Mouse (Mus musculus): ENCODE measurements around the gene Abhd8. TPM values are rescaled to one million over a fixed set of nuclear protein-coding genes. Genes with fewer than 3 reads are reported as not detected.
A peak's percentile ranks its signal among the peaks of the same experiment; 100 is the strongest.
"Not testable (repeated sequence)": the region's sequence is repeated elsewhere in the genome, so short reads cannot be mapped to it uniquely, and the experiment has no call there.

Gene Abhd8
- polyA plus RNA-seq, 1 experiment from 2014 or later, result 73.0 TPM

DNA sequence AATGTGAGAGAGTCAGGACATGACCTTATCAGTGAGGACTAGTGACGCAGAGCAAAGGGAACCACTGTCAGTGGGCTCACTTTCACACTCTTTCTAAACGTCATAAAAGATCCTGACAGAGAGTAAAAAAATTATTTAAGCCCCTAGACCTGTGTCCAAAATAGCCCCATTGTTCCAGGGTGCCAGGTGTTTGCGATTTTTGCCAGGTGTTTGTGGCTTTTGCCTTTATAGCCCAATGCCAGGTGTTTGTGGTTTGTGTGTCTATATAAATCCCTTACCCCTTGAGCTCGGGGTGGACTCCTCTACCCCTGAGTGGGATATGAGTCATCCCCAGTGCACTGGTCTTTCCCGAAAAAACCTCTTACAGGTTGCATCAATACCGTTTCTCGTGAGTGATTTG, 18.4 kb downstream of the Abhd8 start:
- POLR2A ChIA-PET, result no interaction called here
- TF ChIP-seq CTCF (IDR thresholded peaks at IDR 0.05), result no peak
- ATAC-seq, result no peak
- CTCF ChIA-PET, result interaction anchor here (1.3 to 4.1 kb wide), 2 partner anchors 74 to 85 kb away, joined by 5 to 29 read pairs; no protein-coding TSS in a partner anchor
- no peaks in the 10 kb centered on the region for H3K27me3 ChIP-seq
- in situ Hi-C loops (cut with MboI; ENCODE audit: low pct_unique_long_range_greater_than_20kb), result no loop called here
- no peak for DNase-seq (ENCODE audit: low read depth, low spot score)

DNA sequence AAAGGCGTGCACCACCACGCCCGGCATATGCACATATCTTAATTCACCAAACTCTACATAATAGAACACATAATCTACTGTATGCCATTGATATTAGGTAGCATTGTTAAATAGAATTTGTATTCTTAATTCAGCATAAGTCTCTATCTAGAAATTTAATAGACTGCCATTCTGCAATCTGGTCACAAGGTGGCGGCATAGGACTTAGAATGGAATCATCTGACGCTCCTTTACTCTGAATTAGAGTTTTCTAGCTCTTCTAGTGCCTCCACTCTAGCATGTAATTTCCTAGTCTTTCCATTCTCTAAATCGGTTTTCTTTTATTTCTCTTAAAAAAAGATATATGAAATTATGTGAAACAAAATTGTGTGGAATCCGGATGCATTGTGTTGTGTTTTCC, 22.1 kb downstream of the Abhd8 start:
- in situ Hi-C loops (cut with MboI; ENCODE audit: low pct_unique_long_range_greater_than_20kb), result loop anchor here (5.0 kb wide), 1 partner anchor 81 kb away; no protein-coding TSS in a partner anchor
- DNase-seq (ENCODE audit: low read depth, low spot score) (peak; percentile 15), ATAC-seq (no peak)
- ChIA-PET CTCF (interaction anchor here (0.7 to 4.1 kb wide), 8 partner anchors 16 to 89 kb away, joined by 3 to 29 read pairs (median 6); partner anchors contain the start of genes Abhd8 and Mrpl34), POLR2A (no interaction called here)
- peaks cover 9% of the 10 kb centered on the region for H3K27me3 ChIP-seq
- no peak for TF ChIP-seq CTCF (IDR thresholded peaks at IDR 0.05)

DNA sequence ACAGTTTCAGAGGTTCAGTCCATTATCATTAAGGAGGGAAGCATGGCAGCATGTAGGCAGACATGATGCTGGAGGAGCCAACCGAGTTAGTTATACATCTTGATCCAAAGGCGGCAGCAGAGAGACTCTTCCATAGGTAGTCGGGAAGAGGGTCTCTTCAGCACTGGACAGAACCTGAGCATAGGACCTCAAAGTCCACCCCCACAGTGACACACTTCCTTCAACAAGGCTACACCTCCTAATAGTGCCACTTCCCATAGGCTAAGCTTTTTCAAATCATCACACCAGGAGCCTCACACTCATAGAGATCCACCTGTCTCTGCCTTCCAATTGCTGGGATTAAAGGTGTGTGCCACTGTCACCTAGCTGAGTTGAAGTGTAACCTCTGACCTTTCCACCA, 26.4 kb downstream of the Abhd8 start:
- ChIA-PET POLR2A (no interaction called here), CTCF (interaction anchor here (1.0 kb wide), 1 partner anchor 27 kb away, joined by 3 read pairs; no protein-coding TSS in a partner anchor)
- no peak for TF ChIP-seq CTCF (IDR thresholded peaks at IDR 0.05)
- peaks cover 13% of the 10 kb centered on the region for H3K27me3 ChIP-seq
- in situ Hi-C loops (cut with MboI; ENCODE audit: low pct_unique_long_range_greater_than_20kb), result no loop called here
- DNase-seq (ENCODE audit: low read depth, low spot score), result no peak
- no peak for ATAC-seq

DNA sequence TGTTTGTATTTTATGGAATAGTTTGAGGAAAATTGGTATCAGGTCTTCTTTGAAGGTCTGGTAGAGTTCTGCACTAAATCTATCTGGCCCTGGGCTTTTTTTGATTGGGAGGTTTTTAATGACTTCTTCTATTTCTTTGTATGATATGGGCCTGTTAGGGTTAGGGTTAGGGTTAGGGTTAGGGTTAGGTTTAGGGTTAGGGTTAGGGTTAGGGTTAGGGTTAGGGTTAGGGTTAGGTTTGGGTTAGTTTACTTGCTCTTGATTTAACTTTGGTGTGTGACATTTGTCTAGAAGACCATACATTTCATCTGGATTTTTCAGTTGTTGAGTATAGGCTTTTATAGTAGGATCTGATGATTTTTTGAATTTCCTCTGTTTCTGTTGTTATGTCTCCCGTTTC, 30.5 kb downstream of the Abhd8 start:
- ATAC-seq; DNase-seq (ENCODE audit: low read depth, low spot score); CTCF ChIA-PET; in situ Hi-C loops (cut with MboI; ENCODE audit: low pct_unique_long_range_greater_than_20kb); POLR2A ChIA-PET: not testable (repeated sequence)
- peaks cover 13% of the 10 kb centered on the region for H3K27me3 ChIP-seq

DNA sequence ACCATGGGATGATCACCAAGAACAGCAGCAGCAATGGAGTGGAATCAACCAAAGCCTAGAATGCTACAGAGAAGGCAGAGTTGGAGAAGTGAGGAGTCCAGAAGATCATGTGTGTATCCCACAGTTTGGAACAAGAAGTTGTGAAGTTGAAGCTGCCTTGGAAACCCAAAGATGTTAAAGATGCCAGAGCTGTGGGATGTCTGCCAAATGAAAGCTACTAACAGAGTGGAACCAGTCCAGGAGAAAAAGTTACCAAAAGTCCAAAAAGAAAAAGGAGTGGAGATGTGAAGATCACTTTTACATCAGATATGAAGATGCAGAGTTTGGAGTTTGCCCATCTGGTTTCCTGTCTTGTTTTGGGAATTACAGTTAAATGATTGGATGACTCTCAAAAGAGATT, 41.3 kb downstream of the Abhd8 start:
- CTCF ChIA-PET, result no interaction called here

DNA sequence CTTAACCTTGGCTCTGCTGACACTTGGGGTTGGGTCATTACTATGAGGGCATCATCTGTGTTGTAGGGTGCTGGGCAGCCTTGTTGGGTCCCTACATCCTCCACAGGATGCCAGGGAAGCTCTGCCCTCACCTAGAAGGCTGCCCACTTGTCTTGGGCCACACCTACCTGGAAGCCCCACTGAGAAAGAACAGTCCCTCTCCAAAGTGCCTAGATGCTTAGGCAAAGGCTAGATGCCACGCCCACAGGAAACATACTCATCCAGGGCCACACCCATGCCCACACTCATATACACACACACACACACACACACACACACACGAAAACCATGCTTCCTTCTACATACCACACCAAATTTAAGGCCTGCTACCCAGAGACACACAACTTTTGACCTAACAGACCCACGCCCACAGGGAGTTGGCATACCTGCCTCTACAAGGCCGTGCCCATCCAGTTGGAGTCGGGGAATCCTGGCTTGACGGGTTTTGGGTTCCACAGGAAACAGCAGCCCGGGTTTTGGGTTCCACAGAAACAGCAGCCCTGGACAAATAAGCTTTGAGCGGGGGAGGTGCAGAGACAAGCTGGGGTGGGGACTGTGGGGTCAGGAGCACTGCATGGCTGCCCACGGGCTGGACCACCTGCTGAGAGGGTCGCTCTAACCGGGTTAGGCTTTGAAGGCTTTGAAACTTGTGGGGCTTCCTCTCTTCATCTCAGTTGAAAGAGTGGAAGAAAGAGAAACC, 51.8 kb downstream of the Abhd8 start:
- DNase-seq (ENCODE audit: low read depth, low spot score) (no peak), ATAC-seq (no peak)
- POLR2A ChIA-PET, result interaction anchor here (0.6 kb wide), 1 partner anchor 97 kb away, joined by 4 read pairs; no protein-coding TSS in a partner anchor
- in situ Hi-C loops (cut with MboI; ENCODE audit: low pct_unique_long_range_greater_than_20kb), result no loop called here
- H3K27me3 ChIP-seq, result no peaks in the 10 kb centered on the region
- TF ChIP-seq CTCF (IDR thresholded peaks at IDR 0.05), result no peak
- CTCF ChIA-PET, result interaction anchor here (1.5 kb wide), 1 partner anchor 52 kb away, joined by 3 read pairs; no protein-coding TSS in a partner anchor

More for the DNA sequence above, 41.3 kb downstream of the Abhd8 start:
- in situ Hi-C loops (cut with MboI; ENCODE audit: low pct_unique_long_range_greater_than_20kb), result no loop called here
- POLR2A ChIA-PET, result no interaction called here
- ATAC-seq (no peak), DNase-seq (ENCODE audit: low read depth, low spot score) (no peak)
- no peak for TF ChIP-seq CTCF (IDR thresholded peaks at IDR 0.05)
- peaks cover 2% of the 10 kb centered on the region for H3K27me3 ChIP-seq

DNA sequence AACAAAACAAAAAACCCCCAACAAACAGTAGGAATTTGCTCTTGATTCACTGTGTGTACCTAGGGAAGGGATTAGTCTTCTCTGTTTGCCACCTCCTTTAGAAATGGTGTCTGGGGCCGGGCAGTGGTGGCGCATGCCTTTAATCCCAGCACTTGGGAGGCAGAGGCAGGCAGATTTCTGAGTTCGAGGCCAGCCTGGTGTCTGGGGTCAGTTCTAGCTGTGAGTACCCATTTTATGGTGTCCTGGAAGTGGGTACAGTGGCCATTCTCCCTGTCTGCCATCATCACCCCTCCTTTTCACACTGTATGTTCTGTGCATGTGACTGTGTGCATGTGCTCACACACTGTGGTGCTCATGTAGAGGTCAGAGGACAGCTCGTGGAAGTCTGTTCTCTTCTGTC, 55.2 kb downstream of the Abhd8 start:
- no peak for ATAC-seq
- ChIA-PET CTCF (no interaction called here), POLR2A (no interaction called here)
- TF ChIP-seq CTCF (IDR thresholded peaks at IDR 0.05), result no peak
- in situ Hi-C loops (cut with MboI; ENCODE audit: low pct_unique_long_range_greater_than_20kb), result loop anchor here (5.0 kb wide), 1 partner anchor 36 kb away; the partner anchor contains the start of gene Ocel1
- no peaks in the 10 kb centered on the region for H3K27me3 ChIP-seq
- DNase-seq (ENCODE audit: low read depth, low spot score), result no peak

DNA sequence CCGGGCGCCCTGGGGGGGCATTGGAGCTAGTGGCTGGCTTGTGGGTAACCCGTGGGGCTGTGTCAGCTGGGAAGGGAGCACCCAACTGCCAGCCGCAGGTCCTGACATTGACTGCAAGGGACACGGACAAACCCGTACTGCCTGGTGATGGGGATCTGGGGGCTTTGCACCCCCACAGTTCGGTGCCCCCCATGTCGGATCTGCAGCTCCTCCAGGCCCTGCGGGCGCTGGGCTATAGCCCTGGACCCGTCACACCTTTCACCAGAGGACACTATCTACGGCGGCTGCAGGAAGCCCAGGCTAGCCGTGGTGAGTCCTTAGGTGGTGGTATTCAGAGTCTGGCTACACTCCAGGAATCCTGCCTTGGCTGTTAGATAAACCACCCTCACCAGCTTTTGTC, 56.0 kb downstream of the Abhd8 start:
- DNase-seq (ENCODE audit: low read depth, low spot score), result no peak

More for the DNA sequence above, 56.0 kb downstream of the Abhd8 start:
- ChIA-PET POLR2A (no interaction called here), CTCF (interaction anchor here (0.9 to 1.1 kb wide), 4 partner anchors 11 to 34 kb away, joined by 3 to 4 read pairs (median 4); partner anchors contain the start of gene Babam1)
- H3K27me3 ChIP-seq, result no peaks in the 10 kb centered on the region
- no peak for ATAC-seq
- in situ Hi-C loops (cut with MboI; ENCODE audit: low pct_unique_long_range_greater_than_20kb), result loop anchor here (5.0 kb wide), 1 partner anchor 35 kb away; the partner anchor contains the start of gene Ocel1
- no peak for TF ChIP-seq CTCF (IDR thresholded peaks at IDR 0.05)

Other genes starting within 250 kb of the Abhd8 start
- 71.2 TPM for gene Myo9b, start 190.9 kb downstream of the Abhd8 start, polyA plus RNA-seq (2021)
- gene Haus8, start 190.7 kb downstream of the Abhd8 start, polyA plus RNA-seq (2021), result 33.8 TPM
- gene Use1, start 96.8 kb downstream of the Abhd8 start, polyA plus RNA-seq (2021), result 123 TPM
- 19.9 TPM for gene Ocel1, start 92.4 kb downstream of the Abhd8 start, polyA plus RNA-seq (2021)
- 140 TPM for gene Nr2f6, start 81.7 kb downstream of the Abhd8 start, polyA plus RNA-seq (2021)
- 0.36 TPM for gene Ushbp1, start 67.9 kb downstream of the Abhd8 start, polyA plus RNA-seq (2021)
- 103 TPM for gene Babam1, start 66.8 kb downstream of the Abhd8 start, polyA plus RNA-seq (2021)
- 9.0 TPM for gene Ankle1, start 57.6 kb downstream of the Abhd8 start, polyA plus RNA-seq (2021)
- 81.5 TPM for gene Mrpl34, start 1.3 kb upstream of the Abhd8 start, polyA plus RNA-seq (2021)
- gene Dda1, start 5.5 kb upstream of the Abhd8 start, polyA plus RNA-seq (2021), result 67.8 TPM
- 38.2 TPM for gene Ano8, start 22.3 kb upstream of the Abhd8 start, polyA plus RNA-seq (2021)
- gene Gtpbp3, start 24.4 kb upstream of the Abhd8 start, polyA plus RNA-seq (2021), result 44.1 TPM
- 0.21 TPM for gene Plvap, start 48.1 kb upstream of the Abhd8 start, polyA plus RNA-seq (2021)
- 0.08 TPM for gene Ccdc194, start 62.1 kb upstream of the Abhd8 start, polyA plus RNA-seq (2021)
- 141 TPM for gene Bst2, start 73.8 kb upstream of the Abhd8 start, polyA plus RNA-seq (2021)
- 103 TPM for gene Mvb12a, start 79.3 kb upstream of the Abhd8 start, polyA plus RNA-seq (2021)
- 3.4 TPM for gene Tmem221, start 95.2 kb upstream of the Abhd8 start, polyA plus RNA-seq (2021)
- gene Nxnl1, start 102.9 kb upstream of the Abhd8 start, polyA plus RNA-seq (2021), result 0.85 TPM
- 40.9 TPM for gene Slc27a1, start 105.2 kb upstream of the Abhd8 start, polyA plus RNA-seq (2021)
- gene Pgls, start 128.5 kb upstream of the Abhd8 start, polyA plus RNA-seq (2021), result 127 TPM
- gene Fam129c, start 134.0 kb upstream of the Abhd8 start, polyA plus RNA-seq (2021), result 10.8 TPM
- gene Colgalt1, start 147.3 kb upstream of the Abhd8 start, polyA plus RNA-seq (2021), result 117 TPM
- 2.5 TPM for gene Unc13a, start 208.1 kb upstream of the Abhd8 start, polyA plus RNA-seq (2021)
- gene Jak3, start 212.6 kb upstream of the Abhd8 start, polyA plus RNA-seq (2021), result 26.7 TPM
- gene Insl3, start 225.6 kb upstream of the Abhd8 start, polyA plus RNA-seq (2021), result 8.8 TPM
- 1.4 TPM for gene B3gnt3, start 238.1 kb upstream of the Abhd8 start, polyA plus RNA-seq (2021)

Data from Patski (cell line).